Mouse (Mus musculus) neural tube, embryonic 13.5 days (tissue): ENCODE results near the gene Rplp1. TPM values are rescaled to one million over a fixed set of nuclear protein-coding genes. Genes with fewer than 3 reads are reported as not detected.

Source experiments
- polyA plus RNA-seq: library from polyadenylated mRNA; unstranded; fragments of >200 nt; fragmentation: Nextera tagmentation; extraction: Ambion mirVana; gene quantifications from 2 replicates; pipeline ENCODE4 v1.2.1, GENCODE M21; 2015

The Rplp1 gene
- polyA plus RNA-seq, 1 experiment from 2014 or later = 981 TPM

Other genes starting within 250 kb of the Rplp1 start
- 17.0 and 19.7 TPM in 2 replicates for gene Kif23, start 32.2 kb upstream of the Rplp1 start, polyA plus RNA-seq
- 0.10 and 0.18 TPM in 2 replicates for gene Paqr5, start 112.3 kb upstream of the Rplp1 start, polyA plus RNA-seq
- 17.3 and 20.7 TPM in 2 replicates for gene Glce, start 208.1 kb upstream of the Rplp1 start, polyA plus RNA-seq